Mouse (Mus musculus): ENCODE data around the gene Fam20a.

DNA sequence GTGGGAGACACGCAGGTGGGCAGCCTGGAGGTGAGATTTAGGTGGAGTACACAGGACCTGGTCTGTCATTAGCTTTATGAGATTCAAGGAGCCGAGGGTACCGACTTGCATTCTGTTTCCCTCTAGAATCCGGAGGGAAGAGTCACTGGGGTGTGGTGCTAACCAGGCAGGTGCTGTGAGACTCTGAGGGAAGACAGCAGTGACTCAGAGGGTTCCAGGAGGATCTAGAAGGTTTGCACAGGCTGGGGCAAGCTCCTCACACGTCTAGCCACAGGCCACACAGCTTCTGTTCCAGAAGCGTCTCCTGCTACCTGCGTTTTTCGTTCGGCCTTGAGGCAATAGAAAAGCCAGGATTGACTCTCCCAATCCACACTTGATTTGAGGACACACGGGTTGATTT lies 23.3 kb downstream of the Fam20a start:
- no peak for TF ChIP-seq CTCF (IDR thresholded peaks at IDR 0.05; ENCODE audit: low read depth, low read length)
- no peak for TF ChIP-seq POLR2A (IDR thresholded peaks at IDR 0.05; ENCODE audit: extremely low read depth, insufficient read depth, low read length)

Measured in liver, adult 2 months (tissue).